Mouse (Mus musculus): ENCODE measurements at regions not wholly inside any gene's neighbourhood (a gene's known extent, or its start where the extent isn't known, plus 50 kb on each side); places are given as distances from the start of the nearest gene placed in this dataset.

- TF ChIP-seq CTCF (conservative IDR thresholded peaks at IDR 0.05; ENCODE audit: insufficient read depth, insufficient read length, low read depth, low read length) (no peak), POLR2A (IDR thresholded peaks at IDR 0.05; ENCODE audit: low read depth, low read length) (no peak)
These were observed 54.6 kb downstream of the Rhob start for GRCm38 (mm10) chr12:8444975-8445853.

Data from kidney, adult 2 months (tissue).